Mouse (Mus musculus): ENCODE data around the gene Relt.
A peak's percentile ranks its signal among the peaks of the same experiment; 100 is the strongest.

The Relt gene

DNA sequence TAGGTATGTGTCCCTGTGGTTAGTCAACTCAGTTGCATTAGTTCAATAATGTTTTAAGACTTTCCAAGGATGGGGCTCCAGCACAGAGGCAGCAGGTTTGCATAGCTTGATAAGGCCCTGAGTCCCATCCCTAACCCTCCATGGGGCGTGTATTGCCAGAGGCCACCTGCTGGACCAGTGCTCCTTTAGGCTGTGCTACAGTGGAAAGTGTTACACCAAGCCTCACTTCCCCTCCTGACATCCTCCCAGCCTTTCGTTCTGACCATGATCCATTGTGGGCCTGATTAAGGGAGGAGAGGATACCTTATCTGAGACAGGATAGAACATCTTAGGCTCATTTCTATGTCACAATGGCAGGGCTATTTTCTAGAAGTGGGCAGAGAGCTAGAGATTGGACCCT lies 19.4 kb downstream of the Relt start:
- no peak for DNase-seq

DNA sequence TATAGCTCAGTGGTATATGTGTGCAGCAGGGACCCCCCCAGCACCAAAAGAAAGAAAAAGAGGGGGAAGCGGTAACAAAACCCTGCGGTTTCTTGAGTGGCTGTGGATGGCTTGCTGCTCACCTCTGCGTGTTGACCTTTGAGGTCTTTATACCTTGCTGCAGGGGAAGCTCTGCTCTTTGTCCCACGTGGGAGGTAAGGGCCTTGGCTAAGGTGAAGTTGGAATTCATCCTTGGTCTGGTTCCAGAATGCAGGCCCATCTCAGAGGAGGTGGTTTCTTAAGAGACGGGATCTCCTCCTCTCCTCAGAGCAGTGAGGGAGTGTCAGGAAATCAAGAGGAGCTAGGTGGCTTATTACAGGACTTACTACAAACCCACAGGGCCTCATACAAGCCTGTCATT lies 21.1 kb downstream of the Relt start:
- DNase-seq, result no peak

DNA sequence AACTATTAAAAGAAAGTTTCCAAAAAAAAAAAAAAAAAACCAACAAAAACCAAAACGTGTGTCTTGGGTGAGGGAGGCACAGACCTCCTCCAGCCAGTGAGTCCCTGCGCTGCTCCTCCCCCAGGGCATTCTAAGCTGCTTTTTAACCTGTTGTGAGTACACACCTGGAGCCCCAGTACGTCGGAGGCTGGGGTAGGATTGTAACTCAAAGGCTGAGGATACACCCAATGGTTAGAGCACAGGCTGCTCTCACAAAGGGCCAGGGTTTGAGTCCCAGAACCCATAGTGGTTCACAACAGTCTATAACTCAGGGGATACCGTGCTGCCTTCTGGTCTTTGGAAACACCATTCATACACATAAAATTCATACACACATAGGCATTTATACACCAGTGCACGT lies 21.6 kb downstream of the Relt start:
- DNase-seq, result no peak

DNA sequence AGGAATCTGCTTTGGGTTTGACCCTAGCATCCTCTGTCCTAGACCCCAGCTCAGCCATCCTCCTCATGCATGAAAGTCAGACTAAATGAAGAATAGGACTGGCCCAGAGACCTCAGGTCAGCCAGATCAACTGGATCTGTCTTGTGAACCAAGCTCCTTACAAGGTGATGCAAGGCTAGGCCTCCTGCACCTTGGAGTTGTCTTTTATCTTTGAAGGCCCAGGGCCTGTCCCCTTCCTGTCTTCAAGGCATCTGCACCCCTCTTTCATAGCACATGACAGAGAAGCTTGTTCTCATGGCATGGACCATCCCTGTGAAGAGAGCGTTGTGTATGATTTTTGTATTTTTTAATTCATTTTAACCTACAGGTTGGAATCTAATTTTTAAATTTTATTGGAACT lies 22.3 kb downstream of the Relt start:
- DNase-seq, result no peak

DNA sequence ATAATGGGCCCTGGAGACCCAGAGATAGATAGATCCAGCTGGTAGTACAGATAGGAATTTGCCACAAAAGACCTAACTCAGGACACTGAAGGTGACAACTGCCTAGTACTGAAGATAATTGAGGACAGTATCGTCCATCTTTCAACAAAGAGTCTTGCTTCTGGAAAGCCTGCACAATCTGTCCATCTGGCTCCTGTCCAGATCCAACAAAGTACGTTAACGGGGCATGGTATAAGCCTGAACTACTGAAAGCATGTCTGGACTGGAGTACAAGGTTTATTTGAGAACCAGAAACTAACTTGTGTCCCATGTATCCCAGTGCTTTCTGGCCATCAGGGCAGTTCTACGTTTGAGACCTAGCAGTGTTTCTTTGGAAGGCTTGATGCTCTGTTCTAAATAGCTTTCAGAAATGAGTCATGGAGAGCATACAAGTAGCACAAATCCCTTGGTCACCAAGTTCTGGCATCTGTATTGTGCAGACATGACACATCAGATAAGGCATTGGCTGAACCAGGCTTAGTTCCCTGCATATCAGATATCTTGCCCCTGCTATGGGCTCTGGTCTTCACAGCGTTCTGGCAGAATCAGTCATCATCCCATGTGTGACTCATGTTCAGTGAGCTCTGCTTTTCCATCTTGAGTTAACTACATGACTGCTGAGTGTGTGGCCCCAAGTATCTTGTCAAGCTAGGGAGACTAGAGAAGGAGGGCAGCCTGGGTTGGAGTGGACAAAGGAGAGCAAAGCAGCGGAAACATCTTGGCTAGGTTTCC lies 23.4 kb downstream of the Relt start:
- no peak for DNase-seq

DNA sequence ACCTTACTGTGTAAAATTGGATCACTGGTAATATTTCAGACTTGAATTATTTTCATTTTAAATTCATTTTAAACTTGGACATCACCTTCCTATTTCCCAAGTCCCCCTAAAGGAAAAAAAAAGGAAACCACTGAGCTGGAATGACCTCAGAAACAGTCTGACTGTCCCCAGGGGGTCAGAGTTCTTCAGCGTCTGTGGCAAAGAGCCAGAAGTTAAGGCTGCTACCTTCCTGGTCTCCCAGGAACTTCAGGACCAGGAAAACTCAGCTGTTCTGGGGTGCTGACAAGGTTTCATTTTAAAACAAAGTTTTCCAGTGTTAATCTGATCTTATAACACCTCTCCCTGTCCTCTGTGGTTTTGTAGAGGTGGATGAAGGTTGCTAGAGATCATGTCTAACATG lies 25.5 kb downstream of the Relt start:
- no peak for DNase-seq

DNA sequence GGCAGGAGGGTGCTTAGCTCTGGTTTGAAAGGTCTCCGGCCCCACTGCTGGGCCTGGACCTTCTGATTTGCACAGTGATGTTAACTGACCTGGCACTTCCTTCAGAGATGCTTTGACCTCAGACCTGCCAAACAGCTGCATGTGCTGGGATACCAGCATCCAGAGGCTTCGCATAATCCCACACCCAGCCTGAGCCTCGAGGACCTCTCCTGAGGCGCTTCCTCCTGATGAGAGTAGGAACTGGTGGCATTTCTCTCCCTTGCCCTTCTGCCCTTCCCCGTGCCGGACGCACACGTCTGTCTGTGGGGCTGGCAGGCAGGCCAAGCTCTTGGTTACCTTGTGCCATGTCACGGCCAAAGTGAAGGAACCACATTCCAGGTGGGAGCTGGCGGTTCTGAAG lies 26.6 kb downstream of the Relt start:
- DNase-seq, result no peak

DNA sequence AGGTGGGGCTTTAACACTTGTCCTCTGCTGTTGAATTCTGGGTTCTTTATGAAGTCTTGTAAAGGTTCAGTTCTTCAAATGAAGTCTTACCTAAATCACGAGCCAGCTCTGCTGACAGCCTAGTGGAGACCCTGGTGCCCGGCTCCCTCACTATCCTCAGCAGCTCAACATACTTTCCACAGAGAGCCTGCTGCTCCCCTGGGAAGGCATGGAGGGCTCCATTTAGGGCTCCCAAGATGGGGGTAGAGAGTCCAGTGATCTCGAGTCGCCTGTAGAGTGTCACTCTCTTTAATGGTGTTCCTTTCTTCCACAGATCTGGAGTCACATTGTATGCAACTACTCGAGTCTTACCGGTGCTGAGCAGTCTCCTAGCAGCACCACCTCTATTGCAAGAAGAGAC lies 27.5 kb downstream of the Relt start:
- DNase-seq, result no peak

DNA sequence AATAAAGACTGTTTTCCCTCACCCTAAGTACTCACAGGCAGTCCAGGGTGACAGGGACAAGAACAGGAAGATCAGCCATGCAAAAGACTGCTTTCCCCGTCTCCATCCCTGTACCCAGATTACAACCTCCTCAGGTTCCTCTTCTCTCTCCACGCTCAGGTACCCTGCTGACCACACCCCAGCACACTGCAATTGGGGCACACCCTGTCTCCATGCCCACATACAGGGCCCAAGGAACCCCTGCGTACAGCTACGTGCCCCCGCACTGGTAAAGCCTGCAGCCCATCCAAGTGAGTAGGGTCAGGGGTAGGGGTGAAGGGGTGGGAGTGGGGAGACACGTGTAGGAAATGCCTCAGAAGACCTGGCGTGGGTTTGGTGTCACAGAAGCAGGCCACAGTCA lies 28.1 kb downstream of the Relt start:
- no peak for DNase-seq

DNA sequence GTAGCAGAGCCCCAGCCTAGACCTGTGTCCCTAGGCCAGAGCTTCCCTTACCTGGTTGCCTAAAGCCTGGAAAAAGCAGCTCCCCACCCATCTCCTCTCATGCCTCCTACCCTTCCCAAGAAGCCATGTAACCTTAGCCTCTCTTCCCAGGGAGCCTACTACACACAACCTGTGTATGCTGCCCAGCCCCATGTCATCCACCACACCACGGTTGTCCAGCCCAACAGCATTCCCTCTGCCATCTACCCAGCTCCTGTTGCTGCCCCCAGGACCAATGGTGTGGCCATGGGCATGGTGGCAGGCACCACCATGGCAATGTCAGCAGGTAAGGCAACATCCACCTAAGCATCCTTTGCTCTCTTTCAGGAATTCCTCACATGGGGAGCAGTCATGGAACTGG lies 29.4 kb downstream of the Relt start:
- DNase-seq, result no peak

DNA sequence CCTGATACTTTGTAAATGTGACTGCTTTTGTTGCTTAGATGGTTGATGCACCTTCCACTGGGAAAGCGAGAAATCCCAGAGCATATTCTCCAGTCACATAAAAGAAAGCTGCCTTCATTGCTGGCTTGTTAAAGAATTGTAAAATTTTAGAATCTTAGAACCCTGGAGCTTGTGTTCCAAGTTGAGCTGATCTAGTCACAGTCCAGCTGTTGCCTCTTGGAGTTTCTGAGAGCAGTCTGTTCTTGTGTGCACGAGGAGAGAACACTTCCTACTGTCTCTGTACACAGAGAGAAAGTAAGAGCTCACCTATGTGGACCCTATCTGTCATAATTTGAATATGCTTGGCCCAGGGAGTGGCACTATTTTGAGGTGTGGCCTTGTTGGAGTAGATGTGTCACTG lies 34.7 kb downstream of the Relt start:
- no peak for DNase-seq

DNA sequence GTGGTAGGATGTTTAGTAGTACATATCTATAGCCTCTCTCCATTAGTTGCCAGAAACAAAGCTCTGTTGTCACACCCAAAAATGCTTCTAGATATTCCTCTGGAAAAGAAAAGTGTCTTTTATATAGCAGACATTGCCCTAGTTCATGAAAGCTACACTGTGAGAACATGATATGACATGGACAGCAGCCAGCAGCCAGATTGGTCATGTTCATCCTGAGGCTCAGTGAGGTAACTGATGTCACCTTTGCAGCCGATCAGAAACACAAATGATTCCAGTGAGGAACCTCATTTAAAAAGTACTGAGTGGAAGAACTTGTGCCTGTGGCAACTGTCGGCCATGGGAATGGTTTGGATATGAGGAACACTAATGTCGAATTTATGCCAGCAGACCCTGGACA lies 38.6 kb downstream of the Relt start:
- DNase-seq, result no peak

DNA sequence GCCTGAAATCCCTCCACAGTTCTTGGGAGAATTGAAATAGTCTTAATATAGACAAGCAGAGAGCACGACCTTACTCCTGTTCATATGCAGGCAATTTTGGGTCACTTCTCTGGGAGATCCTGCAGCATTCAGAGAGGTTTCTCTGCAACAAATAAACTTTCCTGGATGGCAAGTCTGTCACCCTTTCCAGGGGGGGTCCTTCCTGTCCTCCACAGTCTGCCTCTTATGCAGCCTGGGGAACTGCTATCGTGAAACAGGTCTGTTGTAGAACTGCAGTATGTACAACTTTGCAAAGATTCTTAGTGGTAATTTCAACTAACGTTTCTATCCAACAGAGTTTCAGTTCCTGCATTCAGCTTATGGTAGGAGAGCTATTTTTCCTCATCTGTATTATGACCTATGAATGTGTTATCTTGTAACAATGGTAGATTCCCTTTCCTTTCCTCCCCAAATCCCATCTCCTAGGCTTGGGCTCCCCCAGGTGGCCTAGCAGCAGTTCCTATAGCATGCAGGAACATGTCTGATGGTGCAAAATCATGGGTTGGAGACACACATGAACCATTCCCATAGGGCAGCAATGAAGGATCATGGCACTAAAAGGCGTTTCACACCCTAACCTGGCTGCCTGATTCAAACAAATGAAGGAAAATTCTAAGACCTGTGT lies 44.7 kb downstream of the Relt start:
- peak; percentile 41 for DNase-seq

DNA sequence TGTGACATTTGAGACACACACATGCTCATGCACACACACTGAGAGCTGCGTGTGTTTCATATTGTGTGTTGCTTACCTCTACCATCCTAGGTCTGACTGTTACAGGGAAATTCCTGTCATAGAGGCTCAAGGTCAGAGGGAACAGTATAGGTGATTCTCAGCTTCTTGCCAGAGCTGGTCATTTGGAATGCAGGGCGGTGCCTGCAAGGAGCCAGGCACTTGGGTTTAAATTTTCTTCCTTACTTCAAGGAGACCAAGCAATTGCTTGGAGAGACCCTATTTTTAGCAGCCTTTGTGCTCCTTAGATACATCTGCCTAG lies 45.8 kb downstream of the Relt start:
- DNase-seq, result no peak

DNA sequence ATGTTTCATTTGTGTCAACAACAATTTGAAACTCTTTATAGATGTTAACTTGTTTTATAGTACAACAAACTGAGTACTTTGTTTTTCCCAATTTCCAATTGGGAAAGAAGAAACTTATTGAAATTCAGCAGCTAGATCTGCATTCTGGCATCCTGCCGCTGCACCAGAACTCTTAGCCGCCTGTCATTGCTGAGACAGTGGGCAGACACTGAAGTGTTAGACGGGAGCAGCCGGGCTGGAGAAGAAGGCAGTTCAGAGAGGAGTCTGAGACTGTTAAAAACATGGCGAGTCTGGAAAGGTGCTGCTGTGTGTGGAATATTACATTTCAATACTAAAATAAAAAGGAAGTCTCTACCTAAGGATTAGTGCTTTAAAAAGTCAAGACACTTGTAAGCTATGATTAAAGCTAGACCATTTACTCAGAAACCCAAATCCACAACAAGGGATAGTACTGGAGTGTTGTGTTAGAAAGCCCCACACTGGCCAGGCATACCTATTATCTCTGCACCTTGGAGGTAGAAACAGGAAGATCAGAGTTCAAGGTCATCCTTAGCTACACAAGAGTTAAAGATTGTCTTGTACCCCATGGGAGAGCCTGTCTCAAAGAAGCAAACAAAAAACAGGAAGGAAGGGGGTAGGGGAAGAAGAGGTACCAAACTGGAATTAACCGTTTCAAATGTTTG lies 46.3 kb downstream of the Relt start:
- peak; percentile 72 for DNase-seq

DNA sequence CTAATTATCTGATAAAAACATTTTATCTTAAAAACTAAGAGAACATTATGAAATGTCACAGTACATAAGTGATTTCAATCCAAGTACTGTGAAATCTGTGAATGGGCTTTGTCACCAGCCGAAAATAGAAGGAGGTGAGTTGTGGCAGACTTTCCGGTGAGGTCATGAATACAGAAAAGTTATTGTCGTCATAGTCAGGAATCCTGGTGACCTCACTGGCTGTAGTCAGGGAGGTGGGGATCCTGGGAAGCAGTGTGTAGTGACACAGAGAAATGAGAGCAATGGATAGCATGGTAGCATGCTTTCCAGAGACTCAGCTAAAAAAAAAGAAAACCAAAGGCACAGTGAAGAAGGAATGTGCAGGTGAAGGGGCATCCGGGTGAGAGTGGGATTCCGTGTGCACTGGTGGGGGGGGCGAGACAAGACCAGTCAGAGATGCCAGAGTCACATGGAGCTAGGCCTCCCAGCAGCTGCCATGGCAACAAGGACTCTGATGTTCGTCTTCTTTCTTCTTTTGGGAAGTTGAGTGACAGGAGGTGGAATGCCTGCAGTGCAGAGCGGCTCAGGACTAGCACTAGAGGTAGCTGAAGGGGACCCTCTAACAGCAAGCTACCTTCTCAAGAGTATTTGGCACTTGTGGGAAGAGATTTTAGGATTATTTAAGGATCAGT lies 47.2 kb downstream of the Relt start:
- DNase-seq, result no peak

DNA sequence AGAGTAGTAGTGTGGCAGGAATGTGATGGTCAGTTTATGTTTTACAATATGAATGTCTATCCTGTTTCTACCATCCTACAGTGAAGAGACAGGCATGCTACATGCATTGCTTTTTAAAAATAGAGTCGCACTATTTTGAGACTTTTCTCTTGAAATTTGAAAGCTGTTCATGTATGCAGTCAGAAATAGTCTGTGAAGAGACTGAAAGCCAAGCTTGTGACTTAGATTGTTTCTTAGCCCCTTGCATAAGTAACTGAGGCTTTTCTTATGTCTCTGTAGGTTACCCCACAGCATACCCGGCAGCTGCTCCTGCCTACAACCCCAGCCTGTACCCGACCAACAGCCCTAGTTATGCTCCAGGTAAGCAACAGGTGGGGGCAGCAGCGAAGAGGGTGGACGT lies 50.6 kb downstream of the Relt start:
- no peak for DNase-seq

DNA sequence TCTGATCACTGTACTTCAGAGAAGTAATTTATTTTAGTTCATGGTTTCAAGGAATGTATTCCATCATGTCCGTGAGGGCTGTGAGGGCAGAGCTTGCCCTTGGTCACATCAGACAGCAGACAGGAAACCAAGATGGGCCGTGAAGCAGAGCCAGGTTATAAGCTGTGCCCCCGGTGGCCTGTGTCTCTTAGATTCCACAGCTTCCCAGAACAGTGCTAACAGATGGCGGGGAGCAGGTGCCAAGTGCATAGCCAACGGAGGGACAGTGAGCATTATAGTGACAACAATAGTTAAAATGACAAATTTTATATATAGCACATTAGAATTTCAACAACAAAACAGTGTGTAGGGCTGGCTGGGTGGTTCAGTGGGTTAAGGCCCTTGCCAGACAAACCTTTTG lies 51.3 kb downstream of the Relt start:
- peak; percentile 24 for DNase-seq

DNA sequence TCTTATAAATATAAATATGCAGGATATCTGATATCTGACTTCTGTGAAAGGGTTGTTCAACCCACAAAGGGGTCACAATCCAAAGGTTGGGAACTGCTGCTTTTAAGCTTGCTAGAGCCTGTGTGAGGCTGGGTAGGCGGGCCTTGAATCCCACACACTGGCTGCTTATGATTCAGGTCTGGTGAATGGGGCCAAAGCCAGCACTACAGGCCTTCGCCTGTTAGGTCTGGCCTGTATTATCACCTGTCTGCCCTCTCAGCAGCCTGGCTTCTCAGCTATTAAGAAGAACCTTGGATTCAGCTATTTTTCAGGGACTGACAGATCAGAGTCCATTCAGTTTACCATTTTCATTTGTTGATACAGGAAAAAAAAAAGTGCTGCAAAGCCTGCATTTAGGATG lies 57.9 kb downstream of the Relt start:
- no peak for DNase-seq

DNA sequence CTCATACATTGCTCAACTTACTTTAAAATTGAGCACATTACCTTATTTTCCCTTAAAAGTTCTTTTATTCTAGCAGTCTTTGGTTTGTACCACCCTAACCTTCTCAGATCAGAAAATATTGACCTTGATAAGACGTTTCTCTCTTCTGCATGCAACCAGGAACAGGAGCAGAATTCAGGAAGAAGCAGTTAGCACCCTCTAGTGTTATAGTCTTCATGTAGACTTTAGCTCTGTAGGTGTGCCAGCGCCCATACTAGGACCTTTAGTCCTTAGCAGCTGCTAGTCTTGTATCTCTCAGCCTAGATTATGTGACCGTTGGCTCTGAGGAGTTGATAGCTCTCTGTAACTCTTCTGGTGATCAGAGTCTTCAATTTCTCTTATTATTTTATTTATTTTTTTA lies 64.4 kb downstream of the Relt start:
- no peak for DNase-seq
